Mouse (Mus musculus): ENCODE results near the gene F5. TPM values are rescaled to one million over a fixed set of nuclear protein-coding genes. Genes with fewer than 3 reads are reported as not detected.
A peak's percentile ranks its signal among the peaks of the same experiment; 100 is the strongest.
"Not testable (repeated sequence)": the region's sequence is repeated elsewhere in the genome, so short reads cannot be mapped to it uniquely, and the experiment has no call there.

F5 gene
- total RNA-seq, 2 experiments from 2014 or later: 0.40 to 1.4 TPM

GRCm38 (mm10) chr1:164231937-164232570 lies 80.4 kb downstream of the F5 start:
- not testable (repeated sequence) for DNase-seq (ENCODE audit: low spot score in 2 of 2)

DNA sequence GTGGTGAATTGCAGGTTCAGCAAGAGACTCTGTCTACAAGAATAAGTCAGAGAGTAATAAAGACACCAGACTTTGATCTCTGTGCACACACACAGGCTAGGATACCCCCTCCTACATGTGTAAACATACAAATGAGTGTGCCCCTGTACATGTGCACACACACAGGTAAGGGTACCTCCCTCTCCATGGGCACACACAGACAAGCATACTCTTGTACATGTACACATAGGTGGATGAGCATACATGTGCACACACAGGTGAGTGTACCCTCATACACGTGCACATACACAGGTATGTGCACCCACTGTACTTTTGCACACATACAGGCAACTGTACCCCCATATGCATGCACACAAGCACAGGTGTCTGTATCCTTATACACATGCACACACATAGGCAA lies 81.8 kb downstream of the F5 start:
- no peak for DNase-seq (ENCODE audit: low spot score in 2 of 2)

- no peak for DNase-seq (ENCODE audit: low spot score in 2 of 2)
Observed at GRCm38 (mm10) chr1:164235078-164235477, 83.4 kb downstream of the F5 start.

- no peak for DNase-seq (ENCODE audit: low spot score in 2 of 2)
Observed at GRCm38 (mm10) chr1:164236078-164236477, 84.4 kb downstream of the F5 start.

- DNase-seq (ENCODE audit: low spot score in 2 of 2): no peak
Observed at GRCm38 (mm10) chr1:164241494-164241893, 89.9 kb downstream of the F5 start.

- DNase-seq (ENCODE audit: low spot score in 2 of 2): no peak
Observed at GRCm38 (mm10) chr1:164242809-164243208, 91.2 kb downstream of the F5 start.

- DNase-seq (ENCODE audit: low spot score in 2 of 2): no peak
Observed at GRCm38 (mm10) chr1:164247442-164247841, 95.8 kb downstream of the F5 start.

- peak in 1 of 2 experiments; percentile 18 for DNase-seq (ENCODE audit: low spot score in 2 of 2)
Observed at GRCm38 (mm10) chr1:164247971-164248370, 96.3 kb downstream of the F5 start.

DNA sequence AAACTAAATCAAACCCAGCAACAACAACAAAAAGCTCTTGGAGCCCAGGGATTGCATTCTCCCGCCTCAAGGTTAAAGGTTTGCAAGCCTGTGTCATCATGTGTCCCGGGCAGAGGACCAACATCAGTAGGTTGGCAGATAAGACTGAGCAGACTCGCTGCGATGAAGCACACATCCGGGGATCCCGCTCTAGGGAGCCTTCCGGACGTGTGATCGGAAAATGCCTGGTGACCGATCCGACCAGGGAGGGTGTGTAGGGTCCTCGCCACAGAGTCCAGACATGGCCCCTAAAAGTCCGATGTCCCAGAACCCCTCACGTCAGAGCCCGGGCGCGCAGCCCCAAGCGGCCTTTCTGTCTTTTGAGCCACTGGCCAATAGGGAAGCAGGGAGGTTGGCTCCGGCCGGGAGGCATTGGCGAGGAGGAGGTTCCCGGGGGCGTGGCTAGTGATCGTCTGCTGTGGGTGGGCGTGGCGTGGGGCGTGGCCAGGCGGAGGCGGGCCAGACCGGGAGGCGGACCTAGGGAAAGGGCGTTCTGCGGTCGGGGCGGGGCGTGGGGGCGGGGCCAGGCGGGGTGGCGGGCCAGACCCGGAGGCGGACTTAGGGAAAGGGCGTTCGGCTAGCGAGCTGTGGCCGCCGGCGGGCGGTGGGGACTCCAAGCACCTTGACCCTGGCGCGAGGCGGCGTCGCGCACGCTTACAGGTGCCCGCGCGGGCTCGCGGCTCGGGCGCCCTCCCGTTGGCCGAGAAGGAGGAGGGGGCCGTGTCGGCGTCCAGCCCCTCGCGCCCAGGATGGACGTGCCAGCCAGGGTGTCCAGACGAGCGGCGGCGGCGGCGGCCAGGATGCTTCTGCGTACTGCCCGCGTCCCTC lies 97.1 kb downstream of the F5 start, which contains the start of gene Slc19a2:
TSS of gene Slc19a2 (plus strand) at position 582 of the 867 bp plus-strand sequence.
- peak; percentile 99 for DNase-seq (ENCODE audit: low spot score in 2 of 2)

DNA sequence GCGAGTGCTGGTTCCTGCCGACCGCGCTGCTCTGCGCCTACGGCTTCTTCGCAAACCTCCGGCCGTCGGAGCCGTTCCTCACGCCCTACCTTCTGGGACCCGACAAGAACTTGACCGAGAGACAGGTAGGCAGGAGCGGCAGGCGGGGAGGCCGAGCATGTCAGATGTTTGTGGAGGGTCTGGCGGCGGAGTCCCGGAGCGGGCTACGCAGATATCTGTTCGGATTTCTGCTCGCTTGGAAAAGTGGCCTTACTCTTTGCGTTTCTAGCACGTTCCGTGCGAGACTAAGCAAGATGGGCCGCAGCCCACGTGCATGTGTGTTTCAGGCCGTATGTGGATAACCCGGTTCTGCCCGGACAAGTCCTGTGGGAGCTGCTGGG lies 97.7 kb downstream of the F5 start:
- DNase-seq (ENCODE audit: low spot score in 2 of 2): no peak

DNA sequence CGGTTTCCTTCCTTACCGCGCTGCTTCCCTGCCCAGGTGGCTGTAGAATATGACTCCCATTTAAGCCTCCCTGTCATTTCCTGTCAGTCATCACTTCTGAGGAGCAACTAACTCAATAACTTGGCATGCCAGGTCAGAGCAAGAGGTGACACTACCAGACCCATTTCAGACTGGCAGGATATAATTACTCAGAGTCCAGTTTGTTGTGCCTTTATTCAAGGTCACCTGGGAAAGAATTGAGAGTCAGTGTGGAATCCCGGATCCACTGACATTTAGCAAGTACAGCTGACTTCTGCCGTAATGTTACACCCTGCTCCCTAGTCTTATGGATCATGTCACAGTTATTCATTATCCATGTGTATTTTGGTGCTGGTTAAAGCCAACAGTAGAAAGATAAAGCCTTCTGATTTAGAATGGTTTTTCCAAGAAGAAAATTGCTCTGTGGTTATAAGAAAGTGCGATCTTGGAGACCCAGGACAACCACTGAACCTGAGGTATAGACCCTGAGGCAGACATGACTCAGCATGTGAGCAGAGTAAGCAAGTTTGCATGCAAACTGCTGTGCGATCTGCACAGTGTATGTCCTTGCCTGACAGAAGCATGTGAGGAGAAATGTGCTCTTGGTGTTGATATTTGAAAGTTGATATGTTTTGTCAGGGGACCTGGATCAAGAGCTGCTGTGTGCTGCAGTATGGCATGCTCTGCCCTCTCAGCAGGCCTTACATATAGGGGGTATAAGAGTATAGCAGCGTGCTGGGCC lies 98.9 kb downstream of the F5 start:
- DNase-seq (ENCODE audit: low spot score in 2 of 2): peak in 1 of 2 experiments; percentile 12

DNA sequence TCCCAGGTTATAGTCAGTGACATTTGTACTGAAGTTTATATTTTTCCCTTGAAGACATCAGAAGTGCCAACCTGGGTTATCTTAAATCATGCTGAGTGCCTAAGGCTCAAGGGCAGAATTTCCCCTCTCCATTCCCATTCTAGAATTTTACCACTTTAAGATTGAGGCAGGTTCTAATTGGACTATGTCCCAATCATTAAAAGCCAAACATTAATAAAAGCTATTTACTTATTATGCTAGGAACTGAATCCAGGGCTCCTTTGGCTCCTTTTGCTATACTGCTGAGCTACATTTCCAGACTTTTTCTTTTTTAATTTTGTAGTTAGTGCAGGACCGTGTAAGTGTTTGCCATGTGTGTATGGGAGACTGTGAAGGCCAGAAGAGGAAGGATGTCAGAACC lies 99.8 kb downstream of the F5 start:
- no peak for DNase-seq (ENCODE audit: low spot score in 2 of 2)

- no peak for DNase-seq (ENCODE audit: low spot score in 2 of 2)
Observed at GRCm38 (mm10) chr1:164252551-164252950, 100.9 kb downstream of the F5 start.

DNA sequence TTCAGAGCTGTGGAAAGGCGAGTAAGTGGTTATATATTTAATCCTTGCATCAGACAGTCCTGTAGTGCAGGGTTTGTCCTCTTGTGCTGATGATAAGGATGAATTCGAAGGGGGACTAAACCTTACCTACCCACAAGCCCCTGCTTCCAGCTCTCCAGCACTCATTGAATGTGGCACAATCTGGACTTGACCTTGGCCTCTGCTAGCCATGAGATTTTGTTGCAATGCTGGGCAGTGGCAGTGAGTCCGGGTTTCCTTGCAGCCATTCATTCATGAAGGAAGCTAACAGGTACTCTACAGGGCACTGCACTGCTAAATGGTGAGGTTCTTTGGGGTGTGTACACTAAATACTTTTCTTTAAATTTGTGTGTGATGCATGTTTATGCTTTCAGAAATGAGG lies 103.2 kb downstream of the F5 start:
- DNase-seq (ENCODE audit: low spot score in 2 of 2): no peak

- no peak for DNase-seq (ENCODE audit: low spot score in 2 of 2)
Observed at GRCm38 (mm10) chr1:164260171-164261028, 108.8 kb downstream of the F5 start.

DNA sequence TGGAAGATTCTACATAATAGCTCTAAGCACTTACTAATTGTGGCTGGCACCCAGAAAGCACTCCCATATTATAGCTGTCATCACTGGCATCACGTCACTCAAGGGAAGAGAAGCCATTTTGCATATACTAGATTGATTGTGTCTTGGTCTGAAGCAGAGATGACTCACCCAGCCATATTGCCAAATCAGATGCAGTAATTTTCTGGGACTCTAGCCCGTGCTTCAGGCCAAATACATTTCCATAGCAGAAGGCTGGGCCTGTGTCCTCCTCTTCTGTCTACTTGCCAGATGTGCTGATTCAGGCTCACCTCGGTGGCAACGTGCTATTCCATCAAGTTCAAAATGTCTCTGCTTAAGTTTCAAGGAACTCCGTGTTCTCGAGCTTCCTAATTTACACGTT lies 109.9 kb downstream of the F5 start:
- DNase-seq (ENCODE audit: low spot score in 2 of 2): no peak

Other genes with a start within 250 kb of the F5 start
- gene Scyl3, start 222.7 kb upstream of the F5 start, total RNA-seq (2021): 10 to 100 TPM; 21.6 to 22.8 TPM
- 1 to 10 TPM; 2.0 to 2.3 TPM for gene BC055324, start 157.0 kb upstream of the F5 start, total RNA-seq (2021)
- gene Mettl18, start 156.9 kb upstream of the F5 start, total RNA-seq (2021): 1 to 10 TPM; 4.5 to 4.7 TPM
- gene Sele, start 103.6 kb upstream of the F5 start, total RNA-seq (2021): not detected
- under 1 TPM in 1 of 2 experiments, not detected in 1; 0.16 TPM for gene Sell, start 89.9 kb upstream of the F5 start, total RNA-seq (2021)
- under 1 TPM in 1 of 2 experiments, not detected in 1; 0.16 TPM for gene Selp, start 36.6 kb upstream of the F5 start, total RNA-seq (2021)
- gene Slc19a2, start 97.2 kb downstream of the F5 start, total RNA-seq (2021): 10 to 100 TPM in 1 of 2 experiments, 1 to 10 TPM in 1; 9.8 to 10.1 TPM
- gene Ccdc181, start 123.7 kb downstream of the F5 start, total RNA-seq (2021): 10 to 100 TPM; 20.2 TPM
- 10 to 100 TPM; 21.7 to 23.8 TPM for gene Nme7, start 152.3 kb downstream of the F5 start, total RNA-seq (2021)
- gene Blzf1, start 155.7 kb downstream of the F5 start, total RNA-seq (2021): 10 to 100 TPM; 25.8 to 29.8 TPM